Mouse (Mus musculus) thymus, postnatal 4 days (tissue): ENCODE data around the gene Flvcr1.

Experiments used
- DNase-seq: peaks from one replicate; pipeline ENCODE4 v3.0.0; 2021

The Flvcr1 gene

DNA sequence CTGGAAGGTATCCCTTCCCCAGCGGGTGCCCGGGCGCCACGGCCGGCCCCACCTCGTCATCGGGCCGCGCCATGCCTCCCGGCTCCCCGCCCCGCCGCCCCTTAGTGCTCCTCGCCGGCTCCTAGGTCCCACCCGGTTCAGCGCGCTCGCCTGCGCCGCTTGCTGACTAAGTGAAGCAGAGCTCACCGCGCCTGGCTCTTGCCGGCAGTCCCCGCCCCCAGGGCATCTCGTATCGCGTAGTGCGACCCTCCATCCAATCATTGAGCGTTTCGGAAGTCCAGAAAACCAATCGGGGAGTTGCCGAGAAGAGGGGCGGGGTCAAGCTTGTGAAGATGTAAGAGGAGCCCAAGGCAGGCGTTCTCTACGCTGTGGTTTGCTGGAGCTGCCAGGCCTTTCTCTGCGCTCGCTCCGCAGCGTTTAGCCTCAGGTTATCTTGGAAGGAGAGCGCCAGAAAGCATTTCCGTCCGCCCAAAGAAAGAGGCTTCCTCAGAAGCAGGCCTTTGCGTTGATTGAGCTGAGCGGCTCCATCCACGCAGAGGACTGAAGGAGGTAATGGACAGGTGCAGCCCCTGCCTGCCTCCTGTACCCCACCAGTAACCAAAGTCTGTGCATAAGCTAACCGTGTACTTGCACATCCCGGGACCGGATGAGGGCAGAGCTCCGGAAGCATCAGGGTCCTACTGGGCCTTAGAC is at the start of gene Flvcr1:
TSS of gene Flvcr1 (minus strand) at position 138 of the 693 bp plus-strand sequence.
- DNase-seq, result peak; percentile 99

DNA sequence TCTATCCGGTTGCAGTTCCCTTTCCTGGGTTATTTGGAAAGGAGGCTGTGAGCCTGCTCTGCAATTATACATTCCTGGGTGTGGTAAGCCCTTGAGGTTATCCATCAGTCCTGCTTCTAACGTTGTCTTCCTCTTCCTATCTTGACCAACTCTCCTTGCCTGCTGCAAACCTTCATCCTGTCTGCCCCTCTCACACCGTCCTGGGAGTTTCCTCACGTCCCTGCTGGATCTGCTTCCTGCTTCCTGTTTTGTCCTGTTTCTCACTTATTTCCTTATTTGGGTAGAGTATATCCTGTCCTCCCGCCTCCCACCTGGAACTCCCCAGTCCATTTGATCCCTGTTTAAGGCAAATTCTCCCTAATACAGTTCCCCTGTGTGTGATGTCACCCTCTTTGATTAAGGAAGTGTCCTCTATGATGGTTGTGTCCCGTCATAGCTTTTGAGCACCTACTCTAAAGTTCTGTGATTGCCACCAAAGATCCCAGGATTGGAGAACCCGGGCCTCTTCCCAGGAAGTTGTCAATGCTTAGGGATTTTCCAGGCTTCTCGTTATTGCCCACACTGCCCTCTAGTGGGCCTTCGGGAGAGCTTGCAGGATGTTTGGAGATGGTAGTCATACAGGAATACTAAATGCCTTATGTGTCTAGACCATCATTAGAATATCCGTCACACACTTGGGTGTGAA is 49.4 kb upstream of the Flvcr1 start:
- DNase-seq, result peak; percentile 30

DNA sequence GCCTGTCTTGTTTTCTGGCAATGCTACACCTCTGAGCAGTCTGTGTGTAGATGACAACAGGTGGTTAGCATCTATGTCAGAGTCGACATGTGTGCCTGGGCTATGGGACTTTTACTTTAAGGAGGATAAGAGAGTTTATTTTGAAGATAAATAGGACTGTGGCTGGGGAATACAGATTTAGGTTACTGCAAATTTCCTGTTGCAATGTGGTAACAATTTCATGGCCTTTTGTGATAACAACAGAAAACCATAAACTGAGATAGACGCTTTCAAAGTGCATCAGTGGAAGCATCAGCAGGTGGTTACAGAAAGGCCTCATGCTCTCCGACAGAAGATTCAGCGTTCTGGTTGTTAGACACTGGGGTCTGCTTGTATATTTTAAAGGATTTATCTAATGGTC is 47.5 kb upstream of the Flvcr1 start:
- no peak for DNase-seq

DNA sequence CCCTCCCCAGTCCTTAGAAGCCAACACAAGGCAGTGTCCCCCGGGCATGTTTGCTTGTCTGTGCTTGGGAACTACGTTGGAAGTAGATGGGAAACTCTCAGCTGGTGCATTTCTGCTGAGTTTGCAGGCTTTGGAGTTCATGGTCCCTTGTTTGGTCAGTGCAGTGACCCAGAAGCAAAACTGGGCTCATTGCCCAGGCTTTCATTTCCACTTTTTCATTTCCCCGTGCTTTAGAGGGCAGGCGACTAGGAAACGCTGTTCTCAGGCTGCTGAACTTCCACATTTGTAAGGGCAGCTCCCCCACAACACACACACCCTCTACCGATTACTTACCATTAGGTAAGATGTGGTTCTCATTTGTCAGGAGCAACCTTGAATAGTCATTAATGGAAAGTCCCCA is 47.0 kb upstream of the Flvcr1 start:
- DNase-seq, result no peak

- no peak for DNase-seq
These were observed 46.5 kb upstream of the Flvcr1 start for GRCm38 (mm10) chr1:191072329-191072913.

DNA sequence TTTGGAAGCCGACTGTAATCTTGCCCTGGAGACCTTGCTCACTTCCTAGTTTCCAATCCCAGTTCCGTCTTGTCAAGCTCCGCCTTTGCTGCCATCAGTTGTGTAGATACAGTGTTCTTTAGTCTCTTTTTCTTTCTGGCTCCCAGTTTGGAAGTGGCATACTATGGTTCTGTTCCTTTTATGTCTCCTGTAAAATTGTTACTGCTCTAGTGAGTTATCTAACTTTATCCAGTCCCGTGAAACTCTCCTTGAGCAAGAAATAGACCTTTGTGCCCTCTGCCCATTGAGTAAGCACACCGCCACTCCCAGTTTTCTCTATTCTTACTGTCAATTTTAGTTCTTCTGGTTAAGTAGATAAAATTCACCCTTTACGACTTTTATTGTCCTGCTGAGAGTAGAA is 45.7 kb upstream of the Flvcr1 start:
- no peak for DNase-seq

DNA sequence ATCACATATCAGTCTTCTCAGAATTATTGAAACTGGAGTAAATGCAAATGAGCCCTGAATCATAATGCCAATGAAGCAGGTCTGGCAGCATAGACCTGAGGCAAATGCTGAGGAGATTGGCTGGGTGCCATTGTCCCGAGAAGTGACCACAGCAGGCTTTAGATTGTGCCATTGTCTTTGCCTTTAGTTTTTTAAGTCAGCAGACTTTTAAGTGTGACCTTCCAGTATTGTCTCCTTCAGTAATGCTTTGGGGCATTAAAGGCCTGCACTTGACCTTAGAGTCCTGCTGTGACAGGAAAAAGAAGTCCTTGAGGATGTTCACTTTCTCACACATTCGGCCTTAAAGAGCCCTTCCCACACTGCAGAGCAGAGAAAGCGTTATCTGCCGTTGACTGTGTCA is 44.3 kb upstream of the Flvcr1 start:
- DNase-seq, result no peak

DNA sequence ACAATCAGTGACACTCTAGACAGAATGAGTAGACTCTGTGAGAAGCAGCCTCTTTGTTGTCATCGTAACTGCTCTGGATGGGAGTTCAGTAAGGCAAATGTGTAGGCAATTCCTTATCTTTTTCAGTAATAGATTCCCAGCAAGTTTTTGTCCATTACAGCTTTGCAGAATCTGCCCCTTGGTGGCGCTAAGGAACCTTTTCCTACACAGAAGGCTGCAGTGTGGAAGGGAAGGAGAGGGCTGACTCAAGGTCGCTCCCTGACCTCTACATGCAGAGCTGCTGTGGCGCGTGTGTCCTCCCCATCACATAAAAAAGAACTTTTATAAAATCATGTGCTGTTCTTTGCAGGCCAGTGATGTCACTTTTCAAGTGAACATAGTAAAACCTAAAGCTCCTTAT is 42.4 kb upstream of the Flvcr1 start:
- DNase-seq, result no peak

- DNase-seq, result no peak
These were observed 39.2 kb upstream of the Flvcr1 start for GRCm38 (mm10) chr1:191065188-191065587.

DNA sequence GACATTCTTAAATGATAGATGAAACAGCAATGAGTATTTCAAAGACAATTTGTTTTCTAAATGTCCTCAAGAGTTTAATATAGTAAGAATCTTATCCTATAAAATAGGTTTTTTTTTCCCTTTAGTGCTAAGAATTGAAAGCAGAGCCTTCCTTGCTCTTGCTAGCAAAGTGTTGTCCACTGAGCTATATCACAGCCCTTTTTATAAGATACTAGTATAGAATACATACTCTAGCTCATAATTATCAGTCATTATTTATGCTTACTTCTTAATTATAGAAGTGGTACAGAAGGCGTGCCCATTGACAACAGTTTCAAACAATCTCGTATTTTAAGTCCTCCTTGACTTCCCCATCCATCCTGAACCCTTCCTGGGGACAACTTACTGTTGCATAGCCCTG is 38.6 kb upstream of the Flvcr1 start:
- no peak for DNase-seq

DNA sequence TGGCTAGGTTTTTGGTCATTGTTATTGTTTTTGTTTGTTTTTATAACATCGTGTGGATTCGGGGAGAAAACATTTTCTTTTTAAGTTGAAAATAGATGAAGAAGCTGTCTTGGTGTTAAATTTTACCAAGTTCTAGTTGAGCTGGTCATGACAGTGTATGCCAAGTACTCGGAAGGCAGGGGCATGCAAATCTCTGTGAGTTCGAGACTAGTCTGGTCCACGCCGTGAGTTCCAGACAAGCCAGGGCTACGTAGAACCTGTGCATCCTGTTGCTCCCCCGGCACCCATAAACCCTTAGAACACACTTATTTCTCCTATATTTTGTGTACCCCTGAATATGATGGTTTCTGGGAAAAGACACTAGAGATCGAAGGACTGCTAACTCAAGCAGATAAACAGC is 37.7 kb upstream of the Flvcr1 start:
- DNase-seq, result no peak

- DNase-seq, result peak; percentile 94
These were observed 37.0 kb upstream of the Flvcr1 start, which contains the start of the genes Tatdn3 and Nsl1 for GRCm38 (mm10) chr1:191062781-191063485. Gene Tatdn3 (minus strand): TSS chr1:191062932. Gene Nsl1 (plus strand): TSS chr1:191063012.

- DNase-seq, result no peak
These were observed 36.4 kb upstream of the Flvcr1 start for GRCm38 (mm10) chr1:191062241-191062780.

DNA sequence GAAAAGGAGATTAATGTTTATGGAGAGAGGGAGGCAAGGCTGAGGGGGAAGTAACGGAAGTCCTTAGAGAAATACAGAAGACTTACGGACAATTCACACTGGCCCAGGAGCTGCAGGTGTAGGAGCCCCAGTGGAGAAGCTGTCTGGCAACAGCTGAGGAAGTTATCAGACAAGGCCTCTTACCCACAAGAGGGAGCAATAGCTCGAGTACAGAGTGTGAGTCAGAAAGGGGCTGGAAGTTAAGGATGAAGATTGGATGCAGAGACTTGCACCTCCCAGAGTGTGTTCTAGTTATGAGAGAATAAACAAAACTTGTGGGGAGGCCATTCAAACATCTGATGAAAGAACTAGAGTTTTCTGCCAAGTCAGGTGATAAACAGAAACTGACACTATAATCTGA is 31.5 kb upstream of the Flvcr1 start:
- no peak for DNase-seq

DNA sequence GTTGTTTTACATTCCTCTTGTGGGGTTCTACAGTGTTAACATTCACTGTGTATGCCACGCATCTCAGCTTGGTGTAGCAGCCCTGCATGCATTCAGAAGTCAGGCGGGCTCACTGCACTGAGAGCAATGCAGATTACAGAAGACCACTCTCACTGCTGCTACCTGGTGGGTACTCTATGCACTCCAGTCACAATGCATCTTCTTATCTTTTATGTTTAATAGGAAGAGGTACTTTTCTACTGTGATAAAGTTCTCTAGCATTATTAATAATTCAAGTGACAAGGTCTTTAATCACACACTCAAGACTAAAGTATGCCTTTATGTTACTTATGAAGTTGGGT is 29.5 kb upstream of the Flvcr1 start:
- DNase-seq, result no peak

- peak; percentile 22 for DNase-seq
These were observed 29.0 kb upstream of the Flvcr1 start for GRCm38 (mm10) chr1:191054870-191055532.

DNA sequence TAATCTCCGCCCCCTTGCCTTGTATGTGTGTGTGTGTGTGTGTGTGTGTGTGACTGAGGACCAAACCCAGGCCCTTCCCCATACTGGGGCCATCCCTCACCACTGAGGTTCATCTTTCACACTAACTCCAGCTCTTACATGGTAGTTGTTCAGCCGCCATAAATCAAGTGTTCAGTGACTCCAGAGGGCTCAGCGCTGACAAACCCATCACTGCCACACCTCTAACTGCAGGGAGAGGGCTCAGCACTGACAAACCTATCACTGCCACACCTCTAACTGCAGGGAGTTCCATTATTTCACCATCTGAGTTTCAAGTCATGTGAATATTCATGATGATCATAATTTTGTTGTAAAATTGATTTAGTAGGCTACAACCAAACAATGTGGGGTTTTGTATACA is 27.6 kb upstream of the Flvcr1 start:
- no peak for DNase-seq

DNA sequence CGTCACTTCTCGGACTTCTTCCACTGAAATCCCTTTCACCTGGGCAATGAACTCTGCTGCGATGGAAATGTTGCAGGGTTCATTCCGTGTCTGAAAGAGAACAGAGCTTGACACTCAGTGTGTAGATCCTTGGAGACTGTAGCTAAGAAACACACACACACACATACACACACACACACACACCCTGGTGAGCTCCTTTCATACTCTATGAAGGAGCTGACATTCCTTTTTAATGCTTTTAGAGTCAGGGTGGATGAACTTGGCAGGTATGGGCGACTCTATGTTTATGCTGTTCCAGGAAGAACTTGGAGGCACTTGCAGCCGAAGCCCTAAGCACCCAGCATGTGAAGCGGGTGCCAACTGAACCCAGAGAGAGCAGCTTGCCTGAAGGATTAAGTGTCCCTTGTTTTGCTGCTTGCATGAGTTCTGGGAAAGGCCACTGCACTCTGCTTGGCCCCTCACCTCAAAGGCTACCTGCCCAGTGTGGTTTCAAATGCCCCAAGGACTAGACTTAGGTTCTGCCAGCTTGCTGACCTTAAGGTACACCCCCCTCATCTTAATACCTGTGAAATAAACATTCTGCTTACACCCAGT is 20.4 kb upstream of the Flvcr1 start:
- DNase-seq, result no peak

- DNase-seq, result no peak
These were observed 19.3 kb upstream of the Flvcr1 start for GRCm38 (mm10) chr1:191045264-191045663.

GRCm38 (mm10) chr1:191042688-191043087 is 16.7 kb upstream of the Flvcr1 start:
- DNase-seq, result no peak

- no peak for DNase-seq
These were observed 16.1 kb upstream of the Flvcr1 start for GRCm38 (mm10) chr1:191042106-191042505.

- no peak for DNase-seq
These were observed 15.4 kb upstream of the Flvcr1 start for GRCm38 (mm10) chr1:191041352-191041751.
